Mouse (Mus musculus) CH12.LX (cell line): Measurements from ENCODE around the gene Gdf15.

Source experiments
- EP300 ChIP-seq: IDR thresholded peaks from 2 replicates; pipeline ENCODE4 v1.6.1; 2011; ENCODE audit warnings: low read length, improper control_type of control experiment
- MYC ChIP-seq: IDR thresholded peaks from 2 replicates; pipeline ENCODE4 v1.6.1; 2011; ENCODE audit warnings: low read depth, mild to moderate bottlenecking, improper control_type of control experiment, low read length
- POLR2A ChIP-seq: IDR thresholded peaks from 2 replicates; pipeline ENCODE4 v1.6.1; 2011; ENCODE audit warnings: low read depth, mild to moderate bottlenecking, improper control_type of control experiment, low read length

- TF ChIP-seq POLR2A (no peak), EP300 (no peak), MYC (no peak)
Measured at GRCm38 (mm10) chr8:70591569-70591968, 40.7 kb downstream of the Gdf15 start.
